Mouse (Mus musculus) heart, adult 8-10 months (tissue): ENCODE results near the gene Upk3bl. TPM values are rescaled to one million over a fixed set of nuclear protein-coding genes. Genes with fewer than 3 reads are reported as not detected.
"Not testable (repeated sequence)": the region's sequence is repeated elsewhere in the genome, so short reads cannot be mapped to it uniquely, and the experiment has no call there.

Source experiments
- DNase-seq: peaks from one replicate; pipeline ENCODE4 v3.0.0; 2022; ENCODE audit warnings: low spot score
- total RNA-seq, 4 experiments: library from RNA; stranded (reverse); gene quantifications; 2 replicates each; pipeline ENCODE4 v1.2.4; 2022

Gene Upk3bl
- total RNA-seq, 4 experiments from 2014 or later: not detected

GRCm38 (mm10) chr5:136045987-136046386 lies 8.3 kb upstream of the Upk3bl start:
- peak; percentile 73 for DNase-seq

GRCm38 (mm10) chr5:136048541-136048940 lies 5.8 kb upstream of the Upk3bl start:
- DNase-seq: not testable (repeated sequence)

GRCm38 (mm10) chr5:136049926-136050325 lies 4.4 kb upstream of the Upk3bl start:
- DNase-seq: no peak

- peak; percentile 38 for DNase-seq
Measured at GRCm38 (mm10) chr5:136051231-136052085, 2.8 kb upstream of the Upk3bl start.

- no peak for DNase-seq
Measured at GRCm38 (mm10) chr5:136052861-136053655, 1.2 kb upstream of the Upk3bl start.

GRCm38 (mm10) chr5:136056062-136056461 lies 1.8 kb downstream of the Upk3bl start:
- no peak for DNase-seq

GRCm38 (mm10) chr5:136057085-136057484 lies 2.8 kb downstream of the Upk3bl start:
- no peak for DNase-seq

GRCm38 (mm10) chr5:136061567-136061966 lies 7.3 kb downstream of the Upk3bl start:
- peak; percentile 78 for DNase-seq

GRCm38 (mm10) chr5:136063920-136064319 lies 9.6 kb downstream of the Upk3bl start:
- DNase-seq: no peak

- DNase-seq: peak; percentile 18
Measured at GRCm38 (mm10) chr5:136066404-136067148, 12.3 kb downstream of the Upk3bl start.

- no peak for DNase-seq
Measured at GRCm38 (mm10) chr5:136069411-136069810, 15.1 kb downstream of the Upk3bl start.

GRCm38 (mm10) chr5:136073051-136073450 lies 18.8 kb downstream of the Upk3bl start:
- DNase-seq: no peak

GRCm38 (mm10) chr5:136073526-136073925 lies 19.2 kb downstream of the Upk3bl start:
- DNase-seq: no peak

- DNase-seq: no peak
Measured at GRCm38 (mm10) chr5:136075076-136075475, 20.8 kb downstream of the Upk3bl start.

GRCm38 (mm10) chr5:136076284-136076683 lies 22.0 kb downstream of the Upk3bl start:
- no peak for DNase-seq

GRCm38 (mm10) chr5:136077001-136077550 lies 22.8 kb downstream of the Upk3bl start:
- DNase-seq: peak; percentile 48

- no peak for DNase-seq
Measured at GRCm38 (mm10) chr5:136078136-136078535, 23.8 kb downstream of the Upk3bl start.

- no peak for DNase-seq
Measured at GRCm38 (mm10) chr5:136082345-136082744, 28.1 kb downstream of the Upk3bl start.

GRCm38 (mm10) chr5:136083669-136084107 lies 29.4 kb downstream of the Upk3bl start, which contains the start of gene Rasa4:
Gene Rasa4, plus strand, starts transcription at chr5:136083916.
- peak; percentile 92 for DNase-seq

- no peak for DNase-seq
Measured at GRCm38 (mm10) chr5:136084144-136084881, 30.0 kb downstream of the Upk3bl start.
